Mouse (Mus musculus): ENCODE results near the gene Sfrp5. TPM values are rescaled to one million over a fixed set of nuclear protein-coding genes. Genes with fewer than 3 reads are reported as not detected.
A peak's percentile ranks its signal among the peaks of the same experiment; 100 is the strongest.

Gene Sfrp5
- polyA plus RNA-seq, 1 experiment from 2014 or later = 0.12 TPM

DNA sequence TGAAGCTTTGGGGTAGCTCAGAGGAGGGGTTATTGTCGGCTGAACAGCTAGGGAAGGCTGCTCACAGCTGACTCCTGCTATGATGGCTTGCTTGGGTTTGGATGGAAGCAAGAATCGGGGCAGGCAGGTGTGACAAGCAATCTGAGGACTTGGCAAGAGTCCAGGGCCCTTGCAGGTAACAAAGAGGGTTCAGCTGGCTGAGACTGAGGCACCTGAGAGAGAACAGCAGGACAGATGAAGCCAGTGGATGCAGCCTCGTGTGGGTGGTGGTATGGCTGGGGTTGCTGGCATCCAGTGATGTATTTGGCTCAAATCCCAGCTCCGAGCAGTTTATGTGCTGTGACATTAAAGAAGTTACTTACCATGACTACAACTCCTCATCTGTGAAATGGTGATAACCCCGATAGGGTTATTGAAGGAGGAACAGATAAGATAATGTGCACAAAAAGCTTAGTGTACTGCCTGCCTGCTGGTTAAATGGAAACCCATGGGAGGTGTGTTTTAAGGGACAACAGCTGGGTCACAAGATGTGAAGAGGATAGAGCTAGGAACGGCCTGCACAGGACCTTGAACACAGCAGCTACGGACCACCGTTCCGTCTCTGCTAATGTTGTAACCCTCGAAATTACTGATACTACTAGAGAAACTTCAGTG is 32.6 kb downstream of the Sfrp5 start:
- Histone ChIP-seq H3K9ac (peak overlapping the region; percentile 37; the same call in 1 of the 2 replicates), H3K9me3 (replicated peaks) (no peaks in the 10 kb centered on the region), H3K4me3 (replicated peaks) (peak overlapping the region; percentile 92), H3K27ac (replicated peaks) (peak overlapping the region; percentile 79), H3K27me3 (peaks cover 41% of the 10 kb centered on the region), H3K4me1 (replicated peaks) (peaks cover 46% of the 10 kb centered on the region), H3K4me2 (peak overlapping the region; percentile 90), H3K36me3 (replicated peaks) (no peaks in the 10 kb centered on the region)
- 34% methylated on average over 10 of the region's 10 CpGs for WGBS (ENCODE audit: insufficient replicate concordance)
- peak; percentile 20; the same call in 1 of the 2 replicates for ATAC-seq (ENCODE audit: insufficient read depth)

DNA sequence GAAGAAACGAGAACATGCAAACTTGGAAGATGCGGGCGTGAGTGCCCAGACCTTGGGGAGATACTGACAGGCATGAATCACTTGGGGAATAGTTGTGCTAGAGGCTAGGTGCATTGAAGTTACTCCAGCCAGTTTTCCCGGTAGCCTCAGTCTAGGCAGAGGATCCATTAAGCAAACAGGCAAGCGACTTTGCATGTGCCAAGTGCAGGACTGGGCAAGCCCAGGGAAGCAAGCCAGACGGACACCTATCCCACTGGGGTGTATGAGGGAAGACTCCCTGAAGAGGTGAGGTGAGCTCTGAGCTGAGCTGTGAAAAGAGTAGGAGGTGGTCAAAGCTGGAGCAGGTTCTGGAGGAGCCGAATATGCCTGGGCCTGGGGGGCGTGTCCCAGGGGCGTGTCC is 34.6 kb downstream of the Sfrp5 start:
- H3K9me3 ChIP-seq (replicated peaks) = no peaks in the 10 kb centered on the region
- no peak overlapping the region for H3K4me3 ChIP-seq (replicated peaks)
- peaks cover 39% of the 10 kb centered on the region for H3K4me1 ChIP-seq (replicated peaks)
- H3K4me2 ChIP-seq = no peak overlapping the region
- no peak overlapping the region for H3K9ac ChIP-seq
- peaks cover 50% of the 10 kb centered on the region for H3K27me3 ChIP-seq
- ATAC-seq (ENCODE audit: insufficient read depth) = no peak
- no peaks in the 10 kb centered on the region for H3K36me3 ChIP-seq (replicated peaks)
- H3K27ac ChIP-seq (replicated peaks) = no peak overlapping the region
- 64% methylated on average over 9 of the region's 9 CpGs for WGBS (ENCODE audit: insufficient replicate concordance)

DNA sequence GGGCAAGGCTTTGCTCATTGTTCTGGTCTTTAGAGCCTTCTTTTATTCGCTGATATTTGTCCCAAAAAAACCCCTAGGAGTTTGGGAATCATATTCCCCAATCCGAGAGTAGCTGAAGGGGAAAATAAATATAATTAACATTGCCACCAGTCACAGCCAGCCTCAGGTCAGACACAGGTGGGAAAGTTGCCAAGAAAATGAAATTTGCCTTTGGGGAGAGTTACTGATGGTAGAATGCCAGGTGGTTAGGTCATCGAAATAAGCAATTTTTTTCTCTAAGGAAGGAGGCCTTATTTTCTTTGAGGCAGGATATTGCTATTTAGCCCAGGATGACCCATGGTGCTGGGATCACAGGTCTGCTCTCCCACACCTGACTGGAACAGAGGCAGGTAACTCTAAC is 35.3 kb downstream of the Sfrp5 start:
- no peak for ATAC-seq (ENCODE audit: insufficient read depth)
- no peak overlapping the region for H3K4me3 ChIP-seq (replicated peaks)
- no peak overlapping the region for H3K27ac ChIP-seq (replicated peaks)
- peaks cover 35% of the 10 kb centered on the region for H3K4me1 ChIP-seq (replicated peaks)
- no peak overlapping the region for H3K4me2 ChIP-seq
- 38% methylated on average over 3 of the region's 3 CpGs for WGBS (ENCODE audit: insufficient replicate concordance)
- H3K36me3 ChIP-seq (replicated peaks) = no peaks in the 10 kb centered on the region
- H3K27me3 ChIP-seq = peaks cover 50% of the 10 kb centered on the region
- no peaks in the 10 kb centered on the region for H3K9me3 ChIP-seq (replicated peaks)
- H3K9ac ChIP-seq = no peak overlapping the region

DNA sequence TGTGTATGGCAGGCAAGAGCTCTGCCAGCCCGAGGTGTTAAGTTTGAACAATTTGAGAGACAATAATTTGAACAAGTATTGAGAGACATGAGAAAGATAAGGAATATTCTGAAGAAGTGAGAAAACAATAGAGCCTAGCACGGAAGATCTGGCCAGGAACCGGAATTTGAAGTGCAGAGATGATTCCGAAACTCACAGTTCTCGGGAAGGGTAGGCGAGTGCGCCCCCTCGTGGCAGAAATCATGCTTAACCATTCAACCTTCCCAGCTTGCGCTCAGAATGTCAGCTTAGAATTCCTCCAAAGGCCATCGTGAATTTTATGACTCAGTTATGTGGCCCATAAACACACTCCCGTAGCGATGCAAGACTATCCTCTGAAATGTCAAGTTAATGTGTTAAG is 35.9 kb downstream of the Sfrp5 start:
- 3% methylated on average over 12 of the region's 12 CpGs for WGBS (ENCODE audit: insufficient replicate concordance)
- Histone ChIP-seq H3K4me2 (peak overlapping the region; percentile 55), H3K4me3 (replicated peaks) (peak overlapping the region; percentile 29), H3K27ac (replicated peaks) (no peak overlapping the region), H3K9me3 (replicated peaks) (no peaks in the 10 kb centered on the region), H3K27me3 (peaks cover 50% of the 10 kb centered on the region), H3K9ac (peak overlapping the region; percentile 14; the same call in 1 of the 2 replicates), H3K36me3 (replicated peaks) (no peaks in the 10 kb centered on the region), H3K4me1 (replicated peaks) (peaks cover 29% of the 10 kb centered on the region)
- no peak for ATAC-seq (ENCODE audit: insufficient read depth)

DNA sequence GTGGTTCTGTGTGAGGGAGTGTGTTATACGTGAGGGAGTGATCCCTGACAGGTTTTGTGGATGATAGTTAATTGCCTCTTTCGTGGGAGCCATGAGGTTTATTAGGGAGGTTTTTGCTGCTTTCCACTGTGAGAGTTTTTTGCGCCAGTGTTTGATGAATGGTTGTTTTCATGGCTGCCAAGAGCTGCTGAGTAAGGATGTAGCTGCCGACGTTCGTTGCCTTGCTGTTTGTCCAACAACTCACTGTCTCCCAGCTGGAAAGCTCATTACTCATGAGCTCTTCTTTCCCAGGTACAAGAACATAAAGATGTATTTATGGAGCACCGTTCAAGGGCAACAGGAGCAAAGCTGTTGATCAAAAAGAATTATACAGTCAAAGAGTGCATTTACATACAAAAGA is 37.9 kb downstream of the Sfrp5 start:
- H3K4me2 ChIP-seq = no peak overlapping the region
- WGBS (ENCODE audit: insufficient replicate concordance) = 52% methylated on average over 7 of the region's 7 CpGs

DNA sequence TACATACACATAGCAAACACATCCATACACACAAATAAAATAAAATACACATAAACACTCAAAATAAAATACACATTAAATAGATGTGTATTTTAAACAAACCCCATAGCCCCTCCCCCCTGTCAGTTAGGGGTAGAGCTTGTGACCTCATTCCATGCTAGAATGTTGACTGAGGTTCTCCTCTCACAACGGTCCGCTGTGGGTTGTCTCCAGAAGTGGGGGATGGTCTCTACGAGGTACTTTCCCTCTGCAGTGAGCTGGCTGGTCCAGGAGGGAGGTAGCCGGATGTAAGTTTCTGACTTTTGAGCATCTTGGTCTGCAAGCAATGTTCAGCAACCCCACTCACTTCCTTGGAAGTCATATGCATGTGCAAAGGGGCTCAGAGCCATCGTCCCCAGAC is 38.3 kb downstream of the Sfrp5 start, which contains the start of gene Zfyve27:
Zfyve27 (plus strand) TSS at position 188 of the 400 bp plus-strand sequence.
- peaks cover 13% of the 10 kb centered on the region for H3K4me1 ChIP-seq (replicated peaks)
- H3K4me3 ChIP-seq (replicated peaks) = no peak within 1 kb of the TSS
- no peak within 1 kb of the TSS for H3K9ac ChIP-seq
- ATAC-seq (ENCODE audit: insufficient read depth) = no peak
- H3K4me2 ChIP-seq = no peak within 1 kb of the TSS
- H3K9me3 ChIP-seq (replicated peaks) = no peaks in the 10 kb centered on the region
- H3K36me3 ChIP-seq (replicated peaks) = no peaks in the 10 kb centered on the region
- no peak within 1 kb of the TSS for H3K27ac ChIP-seq (replicated peaks)
- H3K27me3 ChIP-seq = peaks cover 39% of the 10 kb centered on the region
- 46% methylated on average over 5 of the region's 5 CpGs for WGBS (ENCODE audit: insufficient replicate concordance)

More for the DNA sequence above, 37.9 kb downstream of the Sfrp5 start:
- Histone ChIP-seq H3K9me3 (replicated peaks) (no peaks in the 10 kb centered on the region), H3K36me3 (replicated peaks) (no peaks in the 10 kb centered on the region), H3K27me3 (peaks cover 43% of the 10 kb centered on the region), H3K4me1 (replicated peaks) (peaks cover 13% of the 10 kb centered on the region), H3K27ac (replicated peaks) (no peak overlapping the region), H3K4me3 (replicated peaks) (no peak overlapping the region), H3K9ac (no peak overlapping the region)
- ATAC-seq (ENCODE audit: insufficient read depth) = no peak

DNA sequence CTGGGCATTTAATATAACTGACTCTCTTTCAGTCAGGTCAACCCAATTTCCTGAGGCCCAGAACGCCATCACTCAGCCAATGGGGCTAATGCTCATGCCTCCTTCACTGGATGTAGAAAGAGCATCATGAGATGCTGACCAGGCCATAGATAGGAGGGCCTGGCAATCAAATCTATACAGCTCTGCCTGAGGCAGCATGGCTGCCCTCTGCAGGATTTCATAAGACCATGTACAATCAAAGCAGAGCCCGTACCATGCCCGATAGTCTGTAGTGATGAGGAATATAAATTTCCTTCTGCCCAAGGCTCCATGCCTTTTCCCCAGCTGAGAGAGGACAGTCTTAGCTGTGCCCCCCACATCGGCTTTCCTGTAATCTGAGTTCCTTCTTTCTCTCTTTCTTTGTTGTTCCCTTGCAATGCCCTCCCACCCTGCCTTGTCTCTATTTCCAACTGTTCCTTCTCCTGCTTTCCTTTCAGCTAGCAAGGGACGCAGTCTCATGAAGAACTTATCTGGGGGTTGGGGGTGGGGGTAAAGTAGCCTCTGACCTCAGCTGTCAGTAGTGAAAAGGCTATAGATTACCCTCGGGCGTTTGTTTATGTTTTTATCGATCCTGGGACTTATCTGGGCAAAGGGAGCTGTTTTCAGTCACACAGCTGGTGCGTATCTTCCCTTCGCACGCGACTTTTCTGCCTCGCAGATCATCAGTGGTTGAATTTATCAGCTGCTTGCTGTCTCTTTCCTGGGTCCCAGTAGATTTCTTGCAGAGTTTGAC is 43.6 kb downstream of the Sfrp5 start:
- ATAC-seq (ENCODE audit: insufficient read depth) = no peak
- Histone ChIP-seq H3K4me2 (peak overlapping the region; percentile 45), H3K9me3 (replicated peaks) (no peaks in the 10 kb centered on the region), H3K4me3 (replicated peaks) (no peak overlapping the region), H3K36me3 (replicated peaks) (no peaks in the 10 kb centered on the region), H3K27ac (replicated peaks) (no peak overlapping the region), H3K9ac (no peak overlapping the region), H3K27me3 (peaks cover 9% of the 10 kb centered on the region; the same call in 1 of the 2 replicates), H3K4me1 (replicated peaks) (peaks cover 18% of the 10 kb centered on the region)
- 19% methylated on average over 13 of the region's 13 CpGs for WGBS (ENCODE audit: insufficient replicate concordance)

DNA sequence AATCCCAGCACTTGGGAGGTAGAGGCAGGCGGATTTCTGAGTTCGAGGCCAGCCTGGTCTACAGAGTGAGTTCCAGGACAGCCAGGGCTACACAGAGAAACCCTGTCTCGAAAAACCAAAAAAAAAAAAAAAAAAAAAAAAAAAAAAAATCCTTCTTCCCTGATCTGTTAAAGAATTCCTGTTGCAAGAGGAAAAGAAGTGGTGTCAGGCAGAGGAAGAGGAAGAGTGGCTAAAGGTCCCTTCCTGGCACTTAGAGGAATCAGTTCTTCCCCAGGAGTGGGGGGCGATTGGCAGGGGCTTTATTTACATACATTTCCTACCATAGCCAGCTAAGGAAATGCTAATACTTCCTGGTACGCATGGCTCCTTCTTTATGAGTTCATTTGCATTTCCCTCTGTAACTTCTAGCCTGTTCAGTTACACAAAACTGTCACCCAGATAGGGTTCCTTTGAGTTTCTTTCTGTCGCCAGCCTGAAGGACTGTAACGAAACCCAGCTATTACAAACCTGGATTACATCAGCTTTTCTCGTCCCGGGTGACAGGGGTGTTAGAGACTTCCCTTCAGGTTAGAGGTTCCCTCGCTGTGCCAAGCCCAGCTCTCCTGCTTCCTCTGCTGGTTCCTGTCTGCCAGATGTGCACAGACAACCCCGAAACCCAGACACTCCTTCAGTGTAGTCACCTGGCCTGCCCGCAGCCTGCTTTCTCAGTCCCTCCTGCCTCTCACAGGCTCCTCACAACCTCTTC is 44.4 kb downstream of the Sfrp5 start:
- 35% methylated on average over 12 of the region's 12 CpGs for WGBS (ENCODE audit: insufficient replicate concordance)
- Histone ChIP-seq H3K4me1 (replicated peaks) (peaks cover 18% of the 10 kb centered on the region), H3K4me3 (replicated peaks) (no peak overlapping the region), H3K27ac (replicated peaks) (0 out of 2 replicates have a peak overlapping the region, but pooled peaks have one; percentile 45), H3K27me3 (peaks cover 8% of the 10 kb centered on the region; the same call in 1 of the 2 replicates), H3K9me3 (replicated peaks) (no peaks in the 10 kb centered on the region), H3K36me3 (replicated peaks) (no peaks in the 10 kb centered on the region), H3K4me2 (0 out of 2 replicates have a peak overlapping the region, but pooled peaks have one; percentile 45), H3K9ac (no peak overlapping the region)
- ATAC-seq (ENCODE audit: insufficient read depth) = no peak

DNA sequence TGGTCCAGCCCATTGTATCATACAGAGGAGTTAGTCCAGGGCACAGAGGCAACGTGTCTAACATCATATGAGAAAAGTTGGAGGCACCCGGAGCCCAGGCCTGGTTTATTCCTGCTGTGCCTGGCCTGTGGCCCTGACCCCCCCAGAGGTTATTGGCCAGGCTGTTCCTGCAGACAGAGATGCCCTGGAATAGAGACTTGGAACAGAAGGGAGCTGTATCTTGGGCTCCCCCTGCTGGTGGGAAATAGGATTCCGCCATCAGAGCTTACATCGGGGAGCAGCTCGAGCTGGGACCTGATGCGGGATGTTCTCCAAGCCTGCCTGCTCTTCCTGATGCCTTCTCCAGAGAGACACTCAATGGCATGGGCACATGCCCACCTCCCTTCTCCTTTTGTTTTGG is 50.1 kb downstream of the Sfrp5 start:
- Histone ChIP-seq H3K27ac (replicated peaks) (no peak overlapping the region), H3K4me1 (replicated peaks) (peaks cover 44% of the 10 kb centered on the region), H3K36me3 (replicated peaks) (no peaks in the 10 kb centered on the region), H3K27me3 (peaks cover 38% of the 10 kb centered on the region), H3K4me3 (replicated peaks) (no peak overlapping the region), H3K9ac (no peak overlapping the region), H3K4me2 (no peak overlapping the region), H3K9me3 (replicated peaks) (no peaks in the 10 kb centered on the region)
- 0 out of 2 replicates have a peak, but pooled peaks have one; percentile 26 for ATAC-seq (ENCODE audit: insufficient read depth)
- 8% methylated on average over 6 of the region's 6 CpGs for WGBS (ENCODE audit: insufficient replicate concordance)

DNA sequence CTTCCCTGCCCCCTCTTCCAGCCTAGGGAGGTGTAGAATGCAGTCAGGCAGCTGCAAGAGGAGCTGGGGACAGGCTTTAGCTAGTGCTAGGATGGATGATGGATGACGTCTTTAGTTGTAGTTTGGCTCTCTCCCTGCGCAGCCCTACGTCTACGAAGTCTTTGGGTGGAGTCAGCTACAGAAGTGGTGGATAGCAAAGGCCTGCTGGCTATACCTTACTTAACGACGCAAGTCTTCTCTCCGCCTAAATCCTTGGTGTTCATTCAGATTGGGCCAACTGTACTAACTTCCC is 53.5 kb downstream of the Sfrp5 start:
- peak overlapping the region; percentile 78; the same call in 1 of the 2 replicates for H3K27ac ChIP-seq (replicated peaks)
- H3K27me3 ChIP-seq = peaks cover 53% of the 10 kb centered on the region
- H3K4me2 ChIP-seq = peak overlapping the region; percentile 74
- peak overlapping the region; percentile 62 for H3K4me3 ChIP-seq (replicated peaks)
- no peak for ATAC-seq (ENCODE audit: insufficient read depth)
- WGBS (ENCODE audit: insufficient replicate concordance) = 39% methylated on average over 7 of the region's 7 CpGs
- H3K9ac ChIP-seq = peak overlapping the region; percentile 52
- H3K4me1 ChIP-seq (replicated peaks) = peaks cover 60% of the 10 kb centered on the region
- H3K36me3 ChIP-seq (replicated peaks) = no peaks in the 10 kb centered on the region
- no peaks in the 10 kb centered on the region for H3K9me3 ChIP-seq (replicated peaks)
